Mouse (Mus musculus) 416B (cell line): Measurements from ENCODE around the gene Olfr1317.

Experiments used
- DNase-seq: peaks from one replicate; pipeline ENCODE4 v3.0.0; 2011; ENCODE audit warnings: low read depth

The Olfr1317 gene

GRCm38 (mm10) chr2:112140029-112140428 is at the start of gene Olfr1317:
Olfr1317 (plus strand) TSS chr2:112140329.
- no peak for DNase-seq

GRCm38 (mm10) chr2:112096681-112097080 is 43.4 kb upstream of the Olfr1317 start, which contains the start of gene Olfr1314:
Olfr1314 (minus strand) TSS chr2:112096781.
- DNase-seq: no peak

- DNase-seq: no peak
These were observed 24.8 kb upstream of the Olfr1317 start, which contains the start of gene Olfr1315-ps1 for GRCm38 (mm10) chr2:112115340-112115739. Olfr1315-ps1 (minus strand) TSS chr2:112115440.

GRCm38 (mm10) chr2:112134877-112135276 is 5.3 kb upstream of the Olfr1317 start, which contains the start of gene Olfr1316:
Olfr1316 (minus strand) TSS chr2:112134977.
- DNase-seq: no peak

- no peak for DNase-seq
These were observed 13.8 kb downstream of the Olfr1317 start, which contains the start of gene Olfr1318 for GRCm38 (mm10) chr2:112153898-112154297. Olfr1318 (plus strand) TSS chr2:112154198.
